ENCODE assay signal across 11 mouse cellular contexts in genomic region chr1:89673686-89674085, GRCm38 (mm10).
DNase-seq lines count a peak whose midpoint lies in the region; ATAC-seq and TF ChIP-seq lines count a peak whose summit lies in the region.
"Had no signal": no experiment of that assay in that cellular context is flagged by ENCODE, and none has a peak within 500 bp of the region (broad histone marks: within the 10 kb centered on the region; RNA-seq: fewer than 3 reads in every experiment).

No protein-coding gene starts in this region.

- no peak overlapping the region for H3K4me3 ChIP-seq in forebrain, postnatal 0 days (ENCODE audit: low read depth, low read length)
- no peak overlapping the region for H3K4me3 ChIP-seq in forebrain, embryonic 10.5 days
- no peak overlapping the region for H3K4me3 ChIP-seq in left cerebral cortex, adult 2 months
- H3K4me3 ChIP-seq: hindbrain, embryonic 15.5 days; liver, embryonic 15.5 days had no signal

- WGBS in forebrain, postnatal 0 days = 96% methylated on average over 3 of the region's 3 CpGs
- WGBS in forebrain, embryonic 10.5 days = 94% methylated on average over 3 of the region's 3 CpGs

- no peak overlapping the region for H3K27ac ChIP-seq in forebrain, postnatal 0 days (ENCODE audit: low read depth, low read length)
- H3K27ac ChIP-seq in forebrain, embryonic 10.5 days = no peak overlapping the region
- H3K27ac ChIP-seq in left cerebral cortex, adult 2 months = no peak overlapping the region
- H3K27ac ChIP-seq: hindbrain, embryonic 15.5 days; liver, embryonic 15.5 days had no signal

- intact Hi-C loops in left cerebral cortex, adult 2 months (cut with DNase I) = no loop called here
- intact Hi-C loops in left cerebral cortex, postnatal 10 days (cut with DNase I) = no loop called here

- H3K4me1 ChIP-seq in forebrain, postnatal 0 days (ENCODE audit: insufficient read depth) = no peaks in the 10 kb centered on the region
- peaks cover 21% of the 10 kb centered on the region for H3K4me1 ChIP-seq in forebrain, embryonic 10.5 days
- H3K4me1 ChIP-seq: liver, embryonic 15.5 days had no signal

- H3K4me2 ChIP-seq in forebrain, postnatal 0 days (ENCODE audit: low read depth) = no peak overlapping the region
- H3K4me2 ChIP-seq: hindbrain, embryonic 15.5 days; liver, embryonic 15.5 days had no signal

- peaks cover 32% of the 10 kb centered on the region for H3K36me3 ChIP-seq in forebrain, postnatal 0 days (ENCODE audit: insufficient read depth)
- H3K36me3 ChIP-seq in forebrain, embryonic 10.5 days (replicated peaks) = peaks cover 89% of the 10 kb centered on the region

- no peak for ATAC-seq in forebrain, postnatal 0 days
- ATAC-seq: forebrain, embryonic 14.5 days had no signal

- H3K9ac ChIP-seq in forebrain, postnatal 0 days = no peak overlapping the region
- H3K9ac ChIP-seq: hindbrain, embryonic 15.5 days; liver, embryonic 15.5 days had no signal

- no peaks in the 10 kb centered on the region for H3K9me3 ChIP-seq in forebrain, postnatal 0 days (ENCODE audit: low read length)
- H3K9me3 ChIP-seq in forebrain, embryonic 10.5 days = no peaks in the 10 kb centered on the region
- H3K9me3 ChIP-seq: hindbrain, embryonic 15.5 days; liver, embryonic 15.5 days had no signal

- peak; percentile 60 for TF ChIP-seq CTCF in forebrain, postnatal 0 days (IDR thresholded peaks at IDR 0.05; ENCODE audit: low read depth)
- peak; percentile 31 for TF ChIP-seq CTCF in left cerebral cortex, adult 2 months (IDR thresholded peaks at IDR 0.05)

- H3K27me3 ChIP-seq in forebrain, postnatal 0 days (ENCODE audit: insufficient read depth, low read length) = 0 out of 2 replicates have a peak, but pooled peaks cover 2% of the 10 kb centered on the region
- peaks cover 92% of the 10 kb centered on the region for H3K27me3 ChIP-seq in forebrain, embryonic 10.5 days (ENCODE audit: poor library complexity, severe bottlenecking)
- H3K27me3 ChIP-seq: hindbrain, embryonic 15.5 days; liver, embryonic 15.5 days had no signal

- DNase-seq in forebrain, postnatal 0 days = peak; percentile 45
- no peak for DNase-seq in forebrain, embryonic 10.5 days (ENCODE audit: extremely low spot score, low spot score)
- DNase-seq in left cerebral cortex, adult 2 months (ENCODE audit: extremely low spot score in 1 of 2, low spot score in 2 of 2) = no peak
- no peak for DNase-seq in left cerebral cortex, postnatal 10 days (ENCODE audit: extremely low spot score in 1 of 2, low spot score in 2 of 2)
- DNase-seq in right cerebral cortex, postnatal 4 days = peak; percentile 38
- no peak for DNase-seq in right cerebral cortex, adult 2 months (ENCODE audit: low spot score in 2 of 2)
- DNase-seq in c-Kit-positive CD71-positive TER-119-positive erythroid progenitor cells, embryonic 14.5 days (ENCODE audit: low spot score) = no peak
- no peak for DNase-seq in ovary, postnatal 10 days (ENCODE audit: low spot score)

Comparison
In these comparisons a context has a peak if more than half of its experiments do, and no peak if none do; other contexts are left out.
1. DNase-seq: peak in forebrain, postnatal 0 days (single experiment) and right cerebral cortex, postnatal 4 days (single experiment); none in forebrain, embryonic 10.5 days (single experiment), left cerebral cortex, adult 2 months (0 of 2), left cerebral cortex, postnatal 10 days (0 of 2), right cerebral cortex, adult 2 months (0 of 2), c-Kit-positive CD71-positive TER-119-positive erythroid progenitor cells, embryonic 14.5 days (single experiment) and ovary, postnatal 10 days (single experiment).